Mouse (Mus musculus) adipocyte (in vitro differentiated cells): ENCODE data around the gene Sun1.

ENCODE experiments used
- DNase-seq: peaks from one replicate; pipeline ENCODE4 v3.0.0-alpha.2; 2016; ENCODE audit warnings: low spot score

Sun1 gene

DNA sequence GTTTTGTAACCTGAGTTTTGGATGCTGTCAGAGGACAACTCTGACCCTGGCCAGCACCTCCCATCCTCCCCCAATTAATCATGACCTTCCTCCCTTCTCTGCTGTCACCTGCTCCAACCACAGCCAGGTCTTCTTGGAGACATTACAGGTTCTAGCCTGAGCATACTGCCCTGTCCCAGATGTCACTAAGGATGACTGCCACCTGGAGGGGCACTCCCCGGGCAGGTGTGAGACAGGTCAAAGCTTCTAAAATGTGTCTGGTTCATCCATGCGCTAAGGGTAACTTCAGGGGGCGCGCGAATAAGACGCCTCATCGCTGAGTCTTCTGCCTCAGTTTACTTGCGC is 51.3 kb downstream of the Sun1 start:
- no peak for DNase-seq

GRCm38 (mm10) chr5:139252081-139252909 is 51.9 kb downstream of the Sun1 start, which contains the start of gene Get4:
Gene Get4, plus strand, starts transcription at chr5:139252324.
- DNase-seq = peak; percentile 100

DNA sequence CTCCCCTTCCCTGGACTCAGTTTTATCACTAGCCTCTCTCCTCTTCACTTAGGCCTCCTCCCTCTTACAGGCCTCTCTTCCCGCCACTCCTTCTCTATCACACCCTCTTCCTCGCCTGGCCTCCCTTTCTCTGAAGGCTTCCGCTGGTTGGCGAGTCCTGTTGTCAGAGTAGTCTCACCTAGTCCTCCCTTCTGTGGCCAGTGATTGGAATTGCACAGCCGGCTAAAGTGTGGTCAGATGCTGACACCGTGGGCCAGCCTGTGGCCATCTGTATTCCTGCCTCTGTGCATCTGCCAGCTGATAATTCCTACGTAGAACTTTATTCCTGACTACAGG is 52.4 kb downstream of the Sun1 start:
- no peak for DNase-seq

GRCm38 (mm10) chr5:139253301-139253741 is 52.9 kb downstream of the Sun1 start:
- DNase-seq = peak; percentile 66

GRCm38 (mm10) chr5:139254938-139255337 is 54.5 kb downstream of the Sun1 start:
- DNase-seq = peak; percentile 33

DNA sequence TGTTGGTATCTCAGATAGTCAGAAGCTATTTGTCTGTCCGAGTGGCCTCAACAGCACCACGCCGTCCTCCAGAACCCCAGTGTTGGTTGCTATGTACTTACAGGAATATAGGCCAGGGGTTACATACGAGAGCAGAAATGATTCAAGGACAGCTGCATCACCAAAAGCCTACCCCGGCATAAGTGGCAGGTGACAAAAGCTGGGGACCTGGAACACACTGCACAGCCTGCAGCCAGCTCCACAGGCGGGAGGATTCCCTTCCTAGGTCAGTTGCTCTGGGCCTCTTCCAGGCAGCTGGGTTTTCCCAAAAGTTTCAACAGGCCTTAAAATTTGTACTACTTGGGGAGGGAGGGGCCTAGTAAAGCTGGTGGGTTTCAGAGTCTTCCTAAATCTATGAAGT is 55.3 kb downstream of the Sun1 start:
- peak; percentile 26 for DNase-seq

DNA sequence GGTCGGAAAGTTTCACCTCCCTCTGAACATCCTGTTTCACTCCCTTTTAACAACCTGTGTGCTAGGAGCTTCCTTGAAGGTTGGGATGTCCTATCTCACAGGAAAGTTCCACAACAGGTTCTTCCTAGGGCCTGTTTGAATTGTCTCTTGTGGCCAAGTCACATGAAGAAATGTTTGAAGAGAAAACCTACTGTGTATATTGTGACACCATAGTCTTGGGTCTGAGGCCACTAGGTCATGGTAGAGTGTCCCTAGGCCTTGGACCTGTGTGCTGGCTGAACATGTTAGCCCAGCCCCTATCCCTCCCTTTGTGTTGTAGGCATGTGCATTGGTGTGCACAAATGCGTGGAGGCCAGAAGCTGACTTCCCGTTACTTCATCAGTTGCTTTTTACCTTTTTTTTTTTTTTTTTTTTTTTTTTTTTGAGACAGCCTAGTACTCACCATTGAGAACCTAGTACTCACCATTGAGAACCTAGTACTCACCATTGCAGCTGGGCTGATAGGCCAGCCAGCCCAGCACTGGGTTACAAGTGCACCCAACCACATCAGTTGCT is 55.9 kb downstream of the Sun1 start:
- no peak for DNase-seq

- no peak for DNase-seq
Observed at GRCm38 (mm10) chr5:139257265-139257664, 56.8 kb downstream of the Sun1 start.

DNA sequence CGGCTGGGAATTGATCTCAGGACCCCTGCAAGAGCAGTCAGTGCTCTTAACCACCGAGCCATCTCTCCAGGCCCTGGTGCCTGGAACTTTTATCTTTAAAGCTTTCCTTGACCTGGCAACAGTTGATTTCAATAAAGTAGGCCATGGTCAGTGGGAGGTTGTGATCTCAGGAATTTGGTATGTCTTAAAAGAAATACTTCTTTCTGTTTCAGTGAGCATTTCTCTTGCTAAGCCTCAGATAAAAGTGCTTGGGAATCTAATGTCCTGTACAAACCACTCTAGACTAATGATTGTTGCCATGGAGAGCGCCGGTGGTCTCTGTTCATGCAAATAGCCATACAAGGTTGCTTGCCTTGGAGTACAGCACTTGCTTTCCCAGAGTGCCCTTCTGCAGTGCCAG is 57.4 kb downstream of the Sun1 start:
- no peak for DNase-seq

- no peak for DNase-seq
Observed at GRCm38 (mm10) chr5:139258371-139259035, 58.1 kb downstream of the Sun1 start.

- no peak for DNase-seq
Observed at GRCm38 (mm10) chr5:139259853-139260252, 59.4 kb downstream of the Sun1 start.

- DNase-seq = no peak
Observed at GRCm38 (mm10) chr5:139261403-139261802, 61.0 kb downstream of the Sun1 start.

DNA sequence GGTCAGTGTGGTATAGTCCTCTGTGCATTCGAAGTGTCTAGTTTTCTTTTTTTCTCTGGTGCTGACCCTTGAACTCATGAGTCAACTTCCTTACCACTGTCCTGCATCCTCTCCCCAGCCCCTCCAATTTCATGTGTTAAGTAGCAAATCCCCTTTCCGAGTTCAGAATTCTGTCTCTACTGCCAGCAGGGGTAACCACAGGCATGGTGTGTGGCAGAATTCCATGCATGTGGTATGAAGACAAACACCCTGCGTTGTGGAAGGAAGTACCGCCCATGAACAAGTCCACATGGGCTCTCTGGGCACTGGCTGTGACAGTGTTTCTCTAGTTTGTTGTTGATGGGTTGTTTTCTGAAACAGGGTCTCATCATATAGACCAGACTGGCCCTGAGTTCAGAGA is 67.2 kb downstream of the Sun1 start:
- no peak for DNase-seq

DNA sequence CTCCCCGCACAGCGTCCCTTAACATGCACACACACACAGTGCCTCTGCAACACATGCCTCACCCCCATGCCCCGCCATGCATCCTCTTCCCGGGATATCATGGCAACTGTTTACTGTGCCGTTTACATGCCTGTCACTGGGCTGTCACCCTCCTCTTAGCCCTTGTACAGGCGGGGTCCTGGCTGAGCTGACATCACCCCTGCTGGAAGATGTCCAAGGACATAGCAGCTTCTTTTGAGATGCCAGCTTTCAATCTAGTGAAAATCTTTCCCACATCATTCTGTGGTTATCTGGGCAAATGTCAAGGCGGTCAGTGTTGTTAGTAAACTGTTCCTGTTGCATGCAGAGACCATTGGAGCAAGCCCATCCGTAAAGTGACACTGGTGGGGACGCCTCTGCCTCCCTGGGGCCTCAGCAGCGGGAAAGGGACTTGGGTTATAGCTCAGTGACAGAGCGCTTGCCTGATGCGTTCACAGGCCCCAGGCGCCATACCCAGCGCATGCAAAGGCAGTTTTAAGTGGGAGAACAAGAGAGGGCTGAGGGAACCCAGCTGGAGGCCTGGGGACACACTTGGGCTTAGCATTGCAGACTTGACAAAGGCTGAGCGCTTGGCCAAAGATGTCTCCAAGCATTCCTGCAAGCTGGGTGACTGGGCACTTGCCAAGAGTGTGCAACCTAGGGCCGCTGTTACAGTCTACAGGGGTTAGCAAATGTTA is 70.5 kb downstream of the Sun1 start:
- peak; percentile 69 for DNase-seq

DNA sequence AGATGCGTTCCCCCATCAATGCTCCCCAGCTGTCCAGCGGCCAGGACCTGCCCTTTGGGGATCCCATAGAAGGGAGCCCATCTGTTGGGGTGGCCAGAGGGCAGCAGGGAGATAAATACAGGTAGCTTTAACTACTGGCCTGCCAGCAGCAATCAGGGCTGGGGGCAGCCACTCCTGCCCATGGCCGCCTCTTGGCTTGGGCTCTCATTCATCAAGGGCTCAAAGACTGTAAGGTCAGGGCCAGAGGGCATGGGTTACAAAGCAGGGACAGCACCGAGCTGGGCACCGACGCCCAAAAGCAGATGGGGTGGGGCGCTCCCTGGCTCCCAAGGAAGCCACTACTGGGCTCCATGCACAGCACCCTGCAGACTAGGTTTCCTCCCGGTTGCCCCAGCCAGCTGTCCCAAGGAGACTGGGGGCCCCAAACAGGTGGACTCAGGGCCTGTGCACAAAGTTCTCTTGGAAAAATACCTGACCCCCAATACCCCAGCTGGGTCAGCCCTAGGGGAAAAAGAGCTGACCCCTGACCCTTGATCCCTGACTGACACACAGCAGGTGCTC is 71.6 kb downstream of the Sun1 start:
- DNase-seq = no peak

- DNase-seq = no peak
Observed at GRCm38 (mm10) chr5:139277287-139277686, 76.8 kb downstream of the Sun1 start.

DNA sequence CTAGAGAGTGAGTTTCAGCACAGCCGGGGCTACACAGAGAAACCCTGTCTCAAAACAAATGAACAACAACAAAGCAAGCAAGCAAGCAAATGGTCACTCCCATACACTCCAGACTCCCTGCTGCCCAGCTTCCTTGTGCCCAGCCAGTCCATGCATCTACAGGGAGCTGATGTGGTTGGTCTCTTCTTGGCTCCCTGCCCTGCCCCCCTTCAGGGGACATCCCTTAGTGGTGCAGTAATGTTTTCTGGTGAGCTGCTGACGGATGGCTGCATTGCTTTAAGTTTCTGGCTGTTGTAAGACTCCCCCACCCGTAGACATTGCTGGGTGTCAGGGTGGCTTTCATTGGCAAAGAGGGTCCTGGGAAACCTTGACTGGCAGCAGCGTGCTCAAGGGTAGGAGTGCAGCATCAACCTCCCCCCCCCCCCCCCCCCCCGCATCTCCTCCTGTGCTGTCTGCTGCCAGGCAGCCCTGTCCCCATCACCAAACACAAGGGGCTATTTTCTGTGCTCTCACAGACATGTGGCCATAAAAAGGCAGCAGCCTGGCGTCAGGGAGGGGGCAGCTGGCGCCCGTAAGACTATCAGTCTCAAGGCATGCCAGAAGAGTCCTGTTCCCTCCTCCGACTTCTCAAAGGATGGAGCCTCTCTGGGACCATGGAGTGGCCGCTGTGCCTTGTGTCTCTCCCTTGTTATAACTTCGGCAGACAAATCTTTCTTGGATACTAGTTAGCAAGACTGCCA is 81.1 kb downstream of the Sun1 start:
- DNase-seq = no peak

DNA sequence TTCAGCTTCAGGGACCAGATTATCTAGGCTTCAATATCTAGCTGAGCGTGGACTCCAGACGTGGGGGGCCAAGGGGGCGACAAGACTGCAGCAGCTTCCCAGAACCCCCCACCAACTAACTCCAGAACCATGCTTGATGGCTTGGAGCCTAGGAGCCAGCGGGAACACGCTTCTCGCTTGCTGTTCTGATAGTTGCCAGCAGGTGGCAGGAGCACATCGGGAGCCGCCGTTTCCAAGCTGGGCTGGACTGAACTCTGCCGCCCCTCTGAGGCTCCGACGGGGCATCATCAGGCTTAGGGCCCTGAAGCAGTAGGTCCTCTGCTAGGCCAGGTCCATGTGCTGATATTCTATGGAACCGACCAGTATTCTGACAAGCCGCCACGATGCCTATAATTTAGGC is 81.8 kb downstream of the Sun1 start:
- peak; percentile 84 for DNase-seq

- no peak for DNase-seq
Observed at GRCm38 (mm10) chr5:139283460-139284180, 83.2 kb downstream of the Sun1 start.

- no peak for DNase-seq
Observed at GRCm38 (mm10) chr5:139285383-139286067, 85.1 kb downstream of the Sun1 start.
